Mouse (Mus musculus) neural tube, embryonic 15.5 days (tissue): ENCODE measurements around the gene Erc2. TPM values are rescaled to one million over a fixed set of nuclear protein-coding genes. Genes with fewer than 3 reads are reported as not detected.

Source experiments
- ATAC-seq: fragments of 200-750 bp; cut with Nextera tagmentation; 2 replicates; pipeline ENCODE4 v1.8.0; 2017; ENCODE audit warnings: mild to moderate bottlenecking, moderate TSS enrichment, moderate library complexity; ENCODE audit not compliant: low FRiP score
- H3K27ac ChIP-seq: fragments of 300-500 bp; sonication (generic); replicated peaks from 2 replicates; pipeline ENCODE4 v1.5.1; 2015; ENCODE audit warnings: mild to moderate bottlenecking, inconsistent platforms
- H3K27me3 ChIP-seq: fragments of 300-500 bp; sonication (generic); replicated peaks from 2 replicates; pipeline ENCODE4 v1.6.1; 2015; ENCODE audit warnings: inconsistent platforms
- H3K36me3 ChIP-seq: fragments of 300-500 bp; sonication (generic); 2 replicates; pipeline ENCODE4 v1.6.1; 2015; ENCODE audit warnings: inconsistent platforms
- H3K4me1 ChIP-seq: fragments of 300-500 bp; sonication (generic); 2 replicates; pipeline ENCODE4 v1.6.1; 2015; ENCODE audit warnings: inconsistent platforms
- H3K4me2 ChIP-seq: fragments of 300-500 bp; sonication (generic); 2 replicates; pipeline ENCODE4 v1.6.1; 2015; ENCODE audit warnings: inconsistent platforms, mild to moderate bottlenecking, moderate library complexity
- H3K4me3 ChIP-seq: fragments of 300-500 bp; sonication (generic); replicated peaks from 2 replicates; pipeline ENCODE4 v1.5.1; 2015; ENCODE audit warnings: mild to moderate bottlenecking, inconsistent platforms
- H3K9ac ChIP-seq: fragments of 300-500 bp; sonication (generic); replicated peaks from 2 replicates; pipeline ENCODE4 v1.6.1; 2015; ENCODE audit warnings: mild to moderate bottlenecking, inconsistent platforms
- H3K9me3 ChIP-seq: fragments of 300-500 bp; sonication (generic); replicated peaks from 2 replicates; pipeline ENCODE4 v1.6.1; 2016; ENCODE audit warnings: inconsistent platforms
- WGBS: fragments of 180-500 bp; shearing (Covaris S2); methylation state at CpG from one replicate; pipeline ENCODE4 v1.1.7; 2015; ENCODE audit warnings: mixed read lengths; 5-methylcytosine and 5-hydroxymethylcytosine counted together
- polyA plus RNA-seq: library from polyadenylated mRNA; unstranded; fragments of >200 nt; fragmentation: Nextera tagmentation; extraction: Ambion mirVana; gene quantifications from 2 replicates; pipeline ENCODE4 v1.2.1, GENCODE M21; 2015

The Erc2 gene
- polyA plus RNA-seq, 1 experiment from 2014 or later: 80.3 TPM

DNA sequence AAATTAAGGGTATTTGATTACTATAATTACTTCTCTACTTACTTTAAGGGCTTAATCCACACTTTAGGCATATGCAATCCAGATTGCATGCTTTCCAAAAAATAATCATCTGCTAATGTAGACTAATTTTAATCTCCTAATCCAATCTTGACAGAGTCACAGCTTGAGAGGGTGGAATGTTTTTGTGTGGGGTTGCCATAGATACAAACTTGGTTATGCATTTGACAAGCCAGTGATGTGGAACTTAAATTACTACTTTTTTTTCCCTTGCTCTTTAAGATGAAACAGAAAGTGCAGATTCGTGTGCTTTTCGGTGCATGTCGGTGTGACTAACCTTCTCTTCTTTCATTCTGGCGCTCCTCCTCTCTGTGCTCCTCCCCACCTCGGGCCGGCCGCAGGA lies 694.6 kb downstream of the Erc2 start:
- no peak for ATAC-seq
- no peak overlapping the region for H3K9ac ChIP-seq
- 71% methylated on average over 7 of the region's 7 CpGs for WGBS
- H3K4me1 ChIP-seq: no peaks in the 10 kb centered on the region
- H3K4me3 ChIP-seq: no peak overlapping the region
- H3K27ac ChIP-seq: no peak overlapping the region
- no peaks in the 10 kb centered on the region for H3K9me3 ChIP-seq
- no peaks in the 10 kb centered on the region for H3K36me3 ChIP-seq
- H3K4me2 ChIP-seq: no peak overlapping the region
- no peaks in the 10 kb centered on the region for H3K27me3 ChIP-seq

GRCm38 (mm10) chr14:28321916-28322534 lies 699.8 kb downstream of the Erc2 start:
- Histone ChIP-seq H3K9ac (no peak overlapping the region), H3K27ac (0 out of 2 replicates have a peak overlapping the region, but pooled peaks have one; percentile 15), H3K4me2 (no peak overlapping the region), H3K9me3 (no peaks in the 10 kb centered on the region), H3K4me1 (peaks cover 5% of the 10 kb centered on the region; the same call in 1 of the 2 replicates), H3K4me3 (no peak overlapping the region), H3K27me3 (no peaks in the 10 kb centered on the region), H3K36me3 (no peaks in the 10 kb centered on the region)
- 93% methylated on average over 5 of the region's 5 CpGs for WGBS
- ATAC-seq: no peak

- 85% methylated on average over 2 of the region's 2 CpGs for WGBS
- Histone ChIP-seq H3K9me3 (no peaks in the 10 kb centered on the region), H3K9ac (no peak overlapping the region), H3K27ac (no peak overlapping the region), H3K4me3 (no peak overlapping the region), H3K36me3 (no peaks in the 10 kb centered on the region), H3K27me3 (no peaks in the 10 kb centered on the region), H3K4me2 (no peak overlapping the region), H3K4me1 (peaks cover 5% of the 10 kb centered on the region; the same call in 1 of the 2 replicates)
- ATAC-seq: no peak
Measured at GRCm38 (mm10) chr14:28323243-28323642, 701.0 kb downstream of the Erc2 start.

GRCm38 (mm10) chr14:28323727-28324126 lies 701.5 kb downstream of the Erc2 start:
- H3K4me1 ChIP-seq: peaks cover 5% of the 10 kb centered on the region; the same call in 1 of the 2 replicates
- H3K4me3 ChIP-seq: no peak overlapping the region
- no peaks in the 10 kb centered on the region for H3K36me3 ChIP-seq
- no peaks in the 10 kb centered on the region for H3K27me3 ChIP-seq
- ATAC-seq: no peak
- no peak overlapping the region for H3K4me2 ChIP-seq
- no peak overlapping the region for H3K27ac ChIP-seq
- H3K9me3 ChIP-seq: no peaks in the 10 kb centered on the region
- 74% methylated on average over 2 of the region's 2 CpGs for WGBS
- no peak overlapping the region for H3K9ac ChIP-seq

GRCm38 (mm10) chr14:28326456-28326855 lies 704.2 kb downstream of the Erc2 start:
- H3K9ac ChIP-seq: no peak overlapping the region
- no peak overlapping the region for H3K27ac ChIP-seq
- 76% methylated on average over 7 of the region's 7 CpGs for WGBS

DNA sequence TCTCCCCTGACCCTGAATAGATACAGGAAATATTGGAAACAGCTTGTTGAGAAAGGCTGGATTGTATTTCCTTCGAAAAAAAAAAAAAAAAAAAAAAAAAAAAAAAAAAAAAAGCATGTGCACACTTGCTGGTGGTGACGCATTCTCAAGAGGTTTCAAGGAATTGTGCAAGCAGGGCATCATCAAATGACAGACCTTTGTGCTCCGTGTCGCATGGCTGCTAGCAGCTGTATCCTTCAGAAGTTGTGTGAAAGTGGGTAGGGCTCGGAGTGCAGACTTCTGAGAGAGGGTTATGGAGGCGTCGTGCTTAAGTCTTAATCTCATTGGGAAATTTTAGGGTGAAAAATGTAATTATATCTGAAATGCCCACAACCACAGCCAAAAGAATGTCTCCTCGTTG lies 706.3 kb downstream of the Erc2 start:
- H3K4me2 ChIP-seq: no peak overlapping the region
- no peak overlapping the region for H3K27ac ChIP-seq
- peaks cover 5% of the 10 kb centered on the region; the same call in 1 of the 2 replicates for H3K4me1 ChIP-seq
- no peak for ATAC-seq
- WGBS: 70% methylated on average over 8 of the region's 8 CpGs
- no peak overlapping the region for H3K9ac ChIP-seq
- no peak overlapping the region for H3K4me3 ChIP-seq
- H3K36me3 ChIP-seq: no peaks in the 10 kb centered on the region
- no peaks in the 10 kb centered on the region for H3K27me3 ChIP-seq
- H3K9me3 ChIP-seq: no peaks in the 10 kb centered on the region

More at GRCm38 (mm10) chr14:28326456-28326855, 704.2 kb downstream of the Erc2 start:
- Histone ChIP-seq H3K27me3 (no peaks in the 10 kb centered on the region), H3K9me3 (no peaks in the 10 kb centered on the region), H3K4me2 (no peak overlapping the region), H3K4me1 (peaks cover 5% of the 10 kb centered on the region; the same call in 1 of the 2 replicates), H3K4me3 (no peak overlapping the region), H3K36me3 (no peaks in the 10 kb centered on the region)
- no peak for ATAC-seq

DNA sequence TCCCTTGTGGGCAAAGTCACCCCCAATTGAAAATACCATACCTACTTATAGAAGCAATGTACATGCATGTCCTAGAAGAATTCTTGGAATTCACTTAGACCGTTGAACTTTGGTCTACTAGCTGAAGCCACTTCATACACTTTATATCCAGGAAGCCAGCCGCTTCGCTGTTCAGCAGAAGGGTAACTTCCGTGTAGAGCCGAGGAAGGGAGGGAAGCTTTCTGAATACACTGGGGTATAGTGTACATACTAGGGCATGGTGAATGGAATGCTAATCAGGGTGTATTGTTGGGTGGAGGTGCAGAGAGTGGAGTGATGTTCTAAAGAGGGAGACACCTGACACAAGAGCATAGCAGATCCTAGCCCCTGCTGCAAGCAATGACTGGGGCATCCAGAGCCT lies 708.9 kb downstream of the Erc2 start:
- H3K9ac ChIP-seq: no peak overlapping the region
- H3K9me3 ChIP-seq: no peaks in the 10 kb centered on the region
- WGBS: 81% methylated on average over 5 of the region's 5 CpGs
- no peak overlapping the region for H3K27ac ChIP-seq
- H3K36me3 ChIP-seq: no peaks in the 10 kb centered on the region
- no peaks in the 10 kb centered on the region for H3K27me3 ChIP-seq
- H3K4me1 ChIP-seq: no peaks in the 10 kb centered on the region
- no peak overlapping the region for H3K4me3 ChIP-seq
- no peak overlapping the region for H3K4me2 ChIP-seq
- no peak for ATAC-seq

DNA sequence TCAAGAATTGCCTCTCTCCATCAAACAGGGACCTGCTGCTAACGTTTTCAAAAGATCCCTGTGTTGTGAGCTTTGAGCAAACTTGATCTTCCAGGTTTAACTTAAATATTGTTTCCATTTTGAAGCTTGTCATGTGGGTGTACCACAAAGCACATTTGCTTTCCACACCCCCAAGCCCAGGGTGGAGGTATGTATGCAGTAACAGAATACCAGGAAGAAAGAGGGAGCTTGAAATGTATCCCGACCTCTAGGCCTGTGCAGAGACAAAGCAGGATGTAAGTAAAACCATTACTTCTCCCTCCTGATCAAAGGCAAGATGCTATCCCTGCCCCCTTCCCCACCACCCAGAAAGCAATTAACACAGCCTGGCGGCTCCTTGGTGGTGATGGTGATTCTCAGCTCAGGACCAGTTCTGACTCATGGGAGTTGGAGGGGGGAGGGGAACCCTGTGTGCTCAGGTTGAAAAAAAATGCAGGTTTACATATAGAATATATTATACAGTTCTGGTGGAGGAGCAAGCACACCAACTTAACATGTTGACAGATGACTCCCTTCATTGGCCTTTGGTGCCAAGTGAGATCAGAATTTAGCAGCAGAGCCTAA lies 710.2 kb downstream of the Erc2 start:
- Histone ChIP-seq H3K4me2 (no peak overlapping the region), H3K27me3 (no peaks in the 10 kb centered on the region), H3K27ac (no peak overlapping the region), H3K4me1 (no peaks in the 10 kb centered on the region), H3K4me3 (no peak overlapping the region), H3K9me3 (no peaks in the 10 kb centered on the region), H3K36me3 (no peaks in the 10 kb centered on the region), H3K9ac (no peak overlapping the region)
- ATAC-seq: no peak
- WGBS: 31% methylated on average over 3 of the region's 3 CpGs

GRCm38 (mm10) chr14:28339146-28339545 lies 716.9 kb downstream of the Erc2 start:
- Histone ChIP-seq H3K27me3 (no peaks in the 10 kb centered on the region), H3K9ac (no peak overlapping the region), H3K4me2 (no peak overlapping the region), H3K4me1 (no peaks in the 10 kb centered on the region), H3K4me3 (no peak overlapping the region), H3K9me3 (no peaks in the 10 kb centered on the region), H3K36me3 (no peaks in the 10 kb centered on the region), H3K27ac (no peak overlapping the region)
- 95% methylated on average over 3 of the region's 3 CpGs for WGBS
- no peak for ATAC-seq

- H3K4me3 ChIP-seq: no peak overlapping the region
- ATAC-seq: no peak
- H3K36me3 ChIP-seq: no peaks in the 10 kb centered on the region
- H3K27ac ChIP-seq: no peak overlapping the region
- H3K27me3 ChIP-seq: no peaks in the 10 kb centered on the region
- H3K4me2 ChIP-seq: no peak overlapping the region
- WGBS: 69% methylated on average over 1 of the region's 1 CpGs
- H3K9ac ChIP-seq: no peak overlapping the region
- H3K9me3 ChIP-seq: no peaks in the 10 kb centered on the region
- H3K4me1 ChIP-seq: 0 out of 2 replicates have a peak, but pooled peaks cover 2% of the 10 kb centered on the region
Measured at GRCm38 (mm10) chr14:28349129-28349528, 726.9 kb downstream of the Erc2 start.

GRCm38 (mm10) chr14:28356031-28356430 lies 733.8 kb downstream of the Erc2 start:
- no peak overlapping the region for H3K27ac ChIP-seq
- H3K9me3 ChIP-seq: no peaks in the 10 kb centered on the region
- H3K4me1 ChIP-seq: no peaks in the 10 kb centered on the region
- no peak overlapping the region for H3K9ac ChIP-seq
- no peak overlapping the region for H3K4me2 ChIP-seq
- no peak overlapping the region for H3K4me3 ChIP-seq
- no peaks in the 10 kb centered on the region for H3K27me3 ChIP-seq
- H3K36me3 ChIP-seq: no peaks in the 10 kb centered on the region
- no peak for ATAC-seq

- ATAC-seq: no peak
- H3K4me2 ChIP-seq: no peak overlapping the region
- H3K27ac ChIP-seq: no peak overlapping the region
- 86% methylated on average over 4 of the region's 4 CpGs for WGBS
- no peaks in the 10 kb centered on the region for H3K27me3 ChIP-seq
- H3K36me3 ChIP-seq: no peaks in the 10 kb centered on the region
- no peak overlapping the region for H3K9ac ChIP-seq
- no peaks in the 10 kb centered on the region for H3K4me1 ChIP-seq
- H3K9me3 ChIP-seq: no peaks in the 10 kb centered on the region
- no peak overlapping the region for H3K4me3 ChIP-seq
Measured at GRCm38 (mm10) chr14:28359502-28359901, 737.3 kb downstream of the Erc2 start.
